Mouse (Mus musculus): ENCODE results near the gene Hacd1. TPM values are rescaled to one million over a fixed set of nuclear protein-coding genes. Genes with fewer than 3 reads are reported as not detected.

Hacd1 gene
- total RNA-seq, 1 experiment from 2014 or later = not detected

Other genes starting within 250 kb of the Hacd1 start
- 21.5 to 33.8 TPM (median 26.1 TPM) in 3 replicates for gene Stam, start 18.0 kb upstream of the Hacd1 start, total RNA-seq (2017)
- gene Tmem236, start 118.4 kb upstream of the Hacd1 start, total RNA-seq (2017) = not detected in 3 replicates
- gene Mrc1, start 173.3 kb upstream of the Hacd1 start, total RNA-seq (2017) = 0.58 to 5.2 TPM (median 2.9 TPM) in 3 replicates